Mouse (Mus musculus): ENCODE measurements around the gene Dcaf12l2.

Gene Dcaf12l2

GRCm38 (mm10) chrX:44367646-44368521 lies at the start of gene Dcaf12l2:
Gene Dcaf12l2, minus strand, starts transcription at chrX:44368342.
- no peak for DNase-seq (ENCODE audit: low read depth)

GRCm38 (mm10) chrX:44367280-44367645 lies 879 bp downstream of the Dcaf12l2 start:
- no peak for DNase-seq (ENCODE audit: low read depth)
